Mouse (Mus musculus) embryonic facial prominence, embryonic 10.5 days (tissue): ENCODE results near the gene Eras. TPM values are rescaled to one million over a fixed set of nuclear protein-coding genes. Genes with fewer than 3 reads are reported as not detected.

Experiments used
- DNase-seq: peaks from one replicate; pipeline ENCODE4 v3.0.0-alpha.2; 2017; ENCODE audit warnings: low spot score
- H3K27ac ChIP-seq: fragments of 300-500 bp; sonication (generic); replicated peaks from 2 replicates; pipeline ENCODE4 v1.5.1; 2016; ENCODE audit warnings: mild to moderate bottlenecking
- H3K27me3 ChIP-seq: fragments of 300-500 bp; sonication (generic); replicated peaks from 2 replicates; pipeline ENCODE4 v1.6.1; 2016; ENCODE audit warnings: low read depth, mild to moderate bottlenecking; ENCODE audit not compliant: poor library complexity, severe bottlenecking
- H3K36me3 ChIP-seq: fragments of 300-500 bp; sonication (generic); replicated peaks from 2 replicates; pipeline ENCODE4 v1.6.1; 2016; ENCODE audit warnings: mild to moderate bottlenecking, moderate library complexity
- H3K4me1 ChIP-seq: fragments of 300-500 bp; sonication (generic); 2 replicates; pipeline ENCODE4 v1.6.1; 2016
- H3K4me3 ChIP-seq: fragments of 300-500 bp; sonication (generic); 2 replicates; pipeline ENCODE4 v1.5.1; 2016; ENCODE audit warnings: mild to moderate bottlenecking, moderate library complexity
- H3K9me3 ChIP-seq: fragments of 300-500 bp; sonication (generic); 2 replicates; pipeline ENCODE4 v1.6.1; 2016; ENCODE audit warnings: mild to moderate bottlenecking
- WGBS: fragments of 180-500 bp; shearing (Covaris S2); methylation state at CpG from one replicate; pipeline ENCODE4 v1.1.7; 2016; 5-methylcytosine and 5-hydroxymethylcytosine counted together
- polyA plus RNA-seq: library from polyadenylated mRNA; unstranded; fragments of >200 nt; fragmentation: Nextera tagmentation; extraction: Ambion mirVana; gene quantifications from 2 replicates; pipeline ENCODE4 v1.2.1, GENCODE M21; 2016

Gene Eras
- 0.28 TPM in 1 of 2 replicates, not detected in the other for polyA plus RNA-seq

GRCm38 (mm10) chrX:7928270-7928790 lies at the start of gene Eras:
Gene Eras, minus strand, starts transcription at chrX:7928607.
- Histone ChIP-seq H3K9me3 (peaks cover 7% of the 10 kb centered on the region; the same call in 1 of the 2 replicates), H3K4me3 (0 out of 2 replicates have a peak within 1 kb of the TSS, but pooled peaks have one; percentile 13), H3K27me3 (peaks cover 64% of the 10 kb centered on the region), H3K4me1 (peaks cover 4% of the 10 kb centered on the region; the same call in 1 of the 2 replicates), H3K36me3 (peaks cover 43% of the 10 kb centered on the region), H3K27ac (no peak within 1 kb of the TSS)
- 16% methylated on average over 19 of the region's 19 CpGs for WGBS
- DNase-seq = no peak

DNA sequence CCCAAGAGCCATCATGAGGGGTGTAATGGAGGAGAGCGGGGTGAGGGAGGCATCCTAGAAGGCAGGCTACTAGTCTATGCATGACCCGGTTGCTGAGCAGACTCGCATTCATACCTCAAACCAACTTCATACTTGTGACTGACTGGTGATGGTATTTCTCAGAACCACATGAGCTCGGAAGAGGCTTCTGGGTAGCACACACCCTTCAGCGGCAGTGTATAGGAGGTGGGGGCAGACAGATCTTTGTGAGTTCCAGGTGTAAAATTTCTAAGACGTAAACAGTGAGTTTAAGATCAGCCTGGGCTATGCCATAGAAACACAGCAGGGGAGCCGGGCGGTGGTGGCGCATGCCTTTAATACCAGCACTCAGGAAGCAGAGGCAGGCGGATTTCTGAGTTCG lies 49.5 kb upstream of the Eras start, which contains the start of gene Gata1:
Gene Gata1, minus strand, starts transcription at position 180 of the 400 bp plus-strand sequence.
- Histone ChIP-seq H3K4me3 (no peak within 1 kb of the TSS), H3K27me3 (no peaks in the 10 kb centered on the region), H3K27ac (no peak within 1 kb of the TSS), H3K4me1 (no peaks in the 10 kb centered on the region), H3K36me3 (no peaks in the 10 kb centered on the region), H3K9me3 (no peaks in the 10 kb centered on the region; the same call in 1 of the 2 replicates)
- WGBS = 93% methylated on average over 11 of the region's 11 CpGs
- DNase-seq = no peak

- H3K4me3 ChIP-seq = no peak overlapping the region
- no peak for DNase-seq
- H3K36me3 ChIP-seq = no peaks in the 10 kb centered on the region
- no peak overlapping the region for H3K27ac ChIP-seq
- H3K27me3 ChIP-seq = no peaks in the 10 kb centered on the region
- no peaks in the 10 kb centered on the region for H3K4me1 ChIP-seq
- 58% methylated on average over 4 of the region's 4 CpGs for whole genome bisulfite sequencing
- H3K9me3 ChIP-seq = 0 out of 2 replicates have a peak, but pooled peaks cover 2% of the 10 kb centered on the region
These were observed 42.9 kb upstream of the Eras start for GRCm38 (mm10) chrX:7971292-7971691.

- DNase-seq = no peak
- H3K27me3 ChIP-seq = no peaks in the 10 kb centered on the region
- WGBS = 88% methylated on average over 3 of the region's 3 CpGs
- no peaks in the 10 kb centered on the region for H3K36me3 ChIP-seq
- 0 out of 2 replicates have a peak, but pooled peaks cover 5% of the 10 kb centered on the region for H3K9me3 ChIP-seq
- H3K4me3 ChIP-seq = no peak overlapping the region
- H3K4me1 ChIP-seq = no peaks in the 10 kb centered on the region
- no peak overlapping the region for H3K27ac ChIP-seq
These were observed 40.5 kb upstream of the Eras start for GRCm38 (mm10) chrX:7968899-7969298.

GRCm38 (mm10) chrX:7968226-7968625 lies 39.8 kb upstream of the Eras start:
- H3K4me1 ChIP-seq = no peaks in the 10 kb centered on the region
- no peaks in the 10 kb centered on the region for H3K36me3 ChIP-seq
- H3K4me3 ChIP-seq = no peak overlapping the region
- H3K27ac ChIP-seq = no peak overlapping the region
- no peaks in the 10 kb centered on the region for H3K27me3 ChIP-seq
- DNase-seq = no peak
- WGBS = 85% methylated on average over 8 of the region's 8 CpGs
- 0 out of 2 replicates have a peak, but pooled peaks cover 5% of the 10 kb centered on the region for H3K9me3 ChIP-seq

DNA sequence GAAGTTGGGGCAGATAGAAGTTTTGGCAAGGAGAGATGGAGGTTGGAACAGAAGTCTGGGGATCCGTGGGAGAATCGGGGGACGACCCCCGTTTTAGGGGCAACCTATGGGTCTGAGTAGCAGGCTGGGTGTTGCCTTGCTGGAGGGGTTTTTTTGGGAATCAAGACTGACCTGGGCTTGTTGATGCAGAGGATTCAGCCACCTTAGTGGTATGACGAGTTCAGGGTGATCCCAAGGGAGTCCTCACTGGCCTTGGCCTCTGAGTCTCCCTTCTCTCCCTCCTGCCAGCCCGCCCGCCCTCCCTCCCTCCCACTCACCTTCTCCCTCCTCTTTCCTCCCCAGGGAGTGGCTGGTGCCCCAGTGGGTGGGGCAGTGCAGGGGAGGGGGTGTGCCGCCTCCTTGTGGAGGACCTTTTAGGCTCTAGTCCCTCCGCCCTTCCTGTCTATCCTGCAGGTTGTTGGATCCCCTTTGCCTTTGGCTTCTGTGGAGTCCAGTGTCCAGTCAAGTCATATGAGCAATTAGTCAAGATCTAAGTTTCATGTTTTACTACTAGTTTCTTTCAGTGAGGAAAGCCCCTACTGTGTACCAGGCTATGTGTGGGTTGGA lies 39.3 kb upstream of the Eras start:
- Histone ChIP-seq H3K4me3 (no peak overlapping the region), H3K36me3 (no peaks in the 10 kb centered on the region), H3K27me3 (no peaks in the 10 kb centered on the region), H3K27ac (no peak overlapping the region), H3K4me1 (no peaks in the 10 kb centered on the region), H3K9me3 (0 out of 2 replicates have a peak, but pooled peaks cover 5% of the 10 kb centered on the region)
- DNase-seq = no peak
- 72% methylated on average over 9 of the region's 9 CpGs for WGBS

GRCm38 (mm10) chrX:7966161-7966560 lies 37.8 kb upstream of the Eras start:
- Histone ChIP-seq H3K4me1 (no peaks in the 10 kb centered on the region), H3K36me3 (no peaks in the 10 kb centered on the region)

DNA sequence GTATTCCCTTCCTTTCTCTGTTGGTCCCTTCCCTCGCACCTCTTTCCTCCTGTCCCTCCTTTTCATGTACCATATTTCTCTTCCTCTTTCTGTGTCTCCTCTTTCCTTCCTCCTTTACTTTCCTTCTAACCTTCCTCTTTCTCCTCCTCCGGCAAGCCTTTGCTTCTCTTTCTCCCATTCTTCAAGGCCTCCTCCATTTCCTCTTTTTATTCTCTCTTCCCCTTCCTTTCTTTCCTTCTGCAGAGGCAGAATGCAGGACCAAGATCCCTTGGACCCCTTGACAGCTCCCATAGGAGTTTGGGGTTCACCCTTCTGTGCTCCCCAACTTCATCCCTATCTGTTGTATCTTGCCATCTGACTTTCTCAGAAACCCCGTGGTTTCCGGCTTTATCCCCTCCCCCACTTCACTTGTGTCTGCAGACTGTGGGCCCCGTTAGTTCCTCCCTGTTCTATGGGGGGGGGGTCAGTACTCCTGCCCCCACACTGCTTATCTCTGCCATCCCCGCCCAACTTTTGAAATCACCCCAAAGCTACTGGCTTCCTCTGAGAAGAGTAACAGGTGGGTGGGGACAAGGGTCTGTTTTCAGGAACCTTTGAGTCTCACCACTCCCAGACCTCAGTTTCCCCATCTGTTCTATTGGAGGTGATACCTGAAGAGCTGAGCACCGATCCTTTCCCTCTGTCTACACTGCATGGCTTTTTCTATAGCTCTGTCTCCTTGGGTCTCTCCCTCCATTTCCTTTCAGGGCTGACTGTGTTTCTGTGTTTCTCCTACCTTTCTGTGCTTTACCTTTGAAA lies 35.6 kb upstream of the Eras start:
- H3K9me3 ChIP-seq = 0 out of 2 replicates have a peak, but pooled peaks cover 3% of the 10 kb centered on the region
- H3K4me3 ChIP-seq = no peak overlapping the region
- H3K27me3 ChIP-seq = no peaks in the 10 kb centered on the region
- 80% methylated on average over 7 of the region's 7 CpGs for WGBS
- DNase-seq = no peak
- H3K4me1 ChIP-seq = no peaks in the 10 kb centered on the region
- no peaks in the 10 kb centered on the region for H3K36me3 ChIP-seq
- no peak overlapping the region for H3K27ac ChIP-seq

More at GRCm38 (mm10) chrX:7966161-7966560, 37.8 kb upstream of the Eras start:
- no peak for DNase-seq
- 69% methylated on average over 4 of the region's 4 CpGs for WGBS
- H3K9me3 ChIP-seq = 0 out of 2 replicates have a peak, but pooled peaks cover 3% of the 10 kb centered on the region
- no peaks in the 10 kb centered on the region for H3K27me3 ChIP-seq
- H3K27ac ChIP-seq = no peak overlapping the region
- H3K4me3 ChIP-seq = no peak overlapping the region

GRCm38 (mm10) chrX:7958868-7959267 lies 30.5 kb upstream of the Eras start:
- no peaks in the 10 kb centered on the region for H3K4me1 ChIP-seq
- DNase-seq = no peak
- H3K9me3 ChIP-seq = no peaks in the 10 kb centered on the region
- 93% methylated on average over 9 of the region's 9 CpGs for WGBS
- no peaks in the 10 kb centered on the region for H3K27me3 ChIP-seq
- H3K4me3 ChIP-seq = no peak overlapping the region
- H3K27ac ChIP-seq = no peak overlapping the region
- H3K36me3 ChIP-seq = no peaks in the 10 kb centered on the region

GRCm38 (mm10) chrX:7950091-7950490 lies 21.7 kb upstream of the Eras start:
- Histone ChIP-seq H3K36me3 (no peaks in the 10 kb centered on the region), H3K4me3 (no peak overlapping the region), H3K27ac (no peak overlapping the region), H3K4me1 (peaks cover 5% of the 10 kb centered on the region), H3K9me3 (0 out of 2 replicates have a peak, but pooled peaks cover 4% of the 10 kb centered on the region), H3K27me3 (no peaks in the 10 kb centered on the region)
- 95% methylated on average over 7 of the region's 7 CpGs for WGBS
- DNase-seq = no peak

DNA sequence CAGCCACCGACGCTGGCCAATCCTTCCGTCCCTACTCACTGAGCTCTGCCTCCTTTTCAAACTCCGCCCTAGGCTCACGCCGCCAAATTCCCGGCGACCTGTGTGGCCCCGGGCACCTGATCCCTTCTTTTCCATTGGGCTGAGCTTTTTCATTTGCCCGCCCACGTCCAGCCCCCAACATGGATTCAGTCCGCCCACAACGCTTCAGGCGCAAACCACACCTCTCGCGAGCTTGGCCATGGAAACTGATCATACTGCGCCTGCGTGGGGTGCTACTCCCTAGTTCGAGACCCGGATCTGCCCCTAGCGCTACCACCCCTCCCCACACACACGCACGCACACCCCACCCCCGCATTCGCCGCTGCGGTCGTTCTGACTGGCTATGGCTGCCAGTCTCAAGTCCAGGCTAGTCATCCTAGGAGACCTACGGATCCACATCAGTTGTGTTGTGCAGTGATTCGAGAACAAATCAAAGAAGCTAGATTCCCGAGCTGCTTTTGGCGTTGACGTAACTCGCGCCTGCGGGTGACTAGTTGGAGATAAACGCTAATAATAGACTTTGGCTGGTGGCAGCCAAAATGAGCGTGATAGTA lies 19.6 kb upstream of the Eras start:
- DNase-seq = peak; percentile 95
- peak overlapping the region; percentile 62 for H3K4me3 ChIP-seq
- peaks cover 5% of the 10 kb centered on the region for H3K4me1 ChIP-seq
- H3K36me3 ChIP-seq = peaks cover 4% of the 10 kb centered on the region; the same call in 1 of the 2 replicates
- peak overlapping the region; percentile 84 for H3K27ac ChIP-seq
- WGBS = 17% methylated on average over 38 of the region's 38 CpGs
- peaks cover 4% of the 10 kb centered on the region; the same call in 1 of the 2 replicates for H3K9me3 ChIP-seq
- H3K27me3 ChIP-seq = no peaks in the 10 kb centered on the region
